Mouse (Mus musculus) heart, postnatal 0 days (tissue): ENCODE data around the gene Tspan13. TPM values are rescaled to one million over a fixed set of nuclear protein-coding genes. Genes with fewer than 3 reads are reported as not detected.

ENCODE experiments used
- ATAC-seq: fragments of 200-750 bp; cut with Nextera tagmentation; 2 replicates; pipeline ENCODE4 v1.8.0; 2017; ENCODE audit warnings: low read depth, moderate number of reproducible peaks, moderate library complexity; ENCODE audit not compliant: insufficient read depth
- DNase-seq: peaks from one replicate; pipeline ENCODE4 v3.0.0-alpha.2; 2016; ENCODE audit warnings: low spot score
- H3K27ac ChIP-seq: fragments of 300-500 bp; sonication (generic); 2 replicates; pipeline ENCODE4 v1.5.1; 2014; ENCODE audit warnings: low read depth, mild to moderate bottlenecking
- H3K27me3 ChIP-seq: fragments of 300-500 bp; sonication (generic); 2 replicates; pipeline ENCODE4 v1.6.1; 2014; ENCODE audit warnings: low read length, mixed read lengths; ENCODE audit not compliant: control insufficient read depth, insufficient read depth
- H3K36me3 ChIP-seq: fragments of 300-500 bp; sonication (generic); replicated peaks from 2 replicates; pipeline ENCODE4 v1.6.1; 2014; ENCODE audit warnings: low read length, mixed read lengths; ENCODE audit not compliant: control insufficient read depth, insufficient read depth
- H3K4me1 ChIP-seq: fragments of 300-500 bp; sonication (generic); 2 replicates; pipeline ENCODE4 v1.6.1; 2014; ENCODE audit warnings: antibody characterized with exemption; ENCODE audit not compliant: control insufficient read depth, insufficient read depth
- H3K4me2 ChIP-seq: fragments of 300-500 bp; sonication (generic); 2 replicates; pipeline ENCODE4 v1.6.1; 2014; ENCODE audit warnings: low read depth, mild to moderate bottlenecking, low read length, moderate library complexity
- H3K4me3 ChIP-seq: fragments of 300-500 bp; sonication (generic); 2 replicates; pipeline ENCODE4 v1.5.1; 2014; ENCODE audit warnings: low read depth, low read length
- H3K9ac ChIP-seq: fragments of 300-500 bp; sonication (generic); replicated peaks from 2 replicates; pipeline ENCODE4 v1.6.1; 2014; ENCODE audit warnings: low read depth, low read length, mixed read lengths
- H3K9me3 ChIP-seq: fragments of 300-500 bp; sonication (generic); replicated peaks from 2 replicates; pipeline ENCODE4 v1.6.1; 2016; ENCODE audit warnings: low read length; ENCODE audit not compliant: control insufficient read depth
- CTCF ChIP-seq: IDR thresholded peaks from 2 replicates; pipeline ENCODE4 v1.5.1; 2016; ENCODE audit warnings: antibody characterized with exemption, control low read depth, low read depth
- EP300 ChIP-seq: IDR thresholded peaks from 2 replicates; pipeline ENCODE4 v1.6.1; 2016; ENCODE audit warnings: antibody characterized with exemption, low read depth
- WGBS: fragments of 180-500 bp; shearing (Covaris S2); extraction: QIAGEN DNeasy Blood & Tissue Kit; methylation state at CpG from one replicate; pipeline ENCODE4 v1.1.7; 2014; 5-methylcytosine and 5-hydroxymethylcytosine counted together
- polyA plus RNA-seq: library from polyadenylated mRNA; unstranded; fragments of >200 nt; fragmentation: Nextera tagmentation; extraction: Ambion mirVana; gene quantifications from 2 replicates; pipeline ENCODE4 v1.2.1, GENCODE M21; 2015
- total RNA-seq: library from RNA; depleted of rRNA; stranded (reverse); fragments of >200 nt; gene quantifications from 2 replicates; pipeline ENCODE4 v1.2.3, GENCODE M21; 2014; ENCODE audit warnings: low replicate concordance

The Tspan13 gene
- total and polyA plus RNA-seq, 2 experiments from 2014 or later: 46.2 to 49.8 TPM

DNA sequence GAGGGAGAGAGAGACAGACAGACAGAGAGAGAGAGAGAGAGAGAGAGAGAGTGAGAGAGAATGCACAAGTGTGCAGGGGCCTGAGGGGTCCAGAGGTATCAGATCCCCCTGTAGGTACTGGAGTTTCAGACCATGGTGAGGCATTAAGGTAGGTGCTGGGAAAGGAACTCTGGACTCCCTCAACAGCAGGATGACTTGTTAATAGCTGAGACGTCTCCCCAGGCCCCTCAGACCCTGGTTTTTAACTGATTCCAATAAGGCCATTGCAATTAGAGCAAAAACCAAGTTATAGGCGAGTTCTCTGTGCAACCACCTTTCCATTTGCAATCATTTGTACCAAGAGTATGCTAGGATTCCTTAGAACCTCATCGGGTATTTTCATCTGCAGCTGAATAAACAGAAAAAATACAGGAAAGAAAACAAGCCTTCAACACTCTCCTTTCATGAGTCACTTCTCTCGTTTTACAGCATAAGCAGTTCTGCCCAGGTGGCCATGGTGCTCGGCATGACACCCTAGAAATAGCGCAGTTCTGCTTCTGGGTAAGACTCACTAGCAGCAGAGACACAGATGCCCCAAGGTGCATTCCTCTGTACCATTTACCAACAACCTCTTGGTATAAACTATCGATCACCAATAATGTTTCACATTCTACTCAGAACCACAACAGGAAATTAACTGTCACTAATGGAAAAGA lies 28.9 kb downstream of the Tspan13 start:
- 64% methylated on average over 7 of the region's 7 CpGs for WGBS
- no peak overlapping the region for H3K9ac ChIP-seq
- no peak overlapping the region for H3K4me2 ChIP-seq
- H3K27me3 ChIP-seq: no peaks in the 10 kb centered on the region
- 0 out of 2 replicates have a peak, but pooled peaks cover 5% of the 10 kb centered on the region for H3K9me3 ChIP-seq
- H3K4me3 ChIP-seq: no peak overlapping the region
- DNase-seq (no peak), ATAC-seq (no peak)
- no peak for TF ChIP-seq EP300
- TF ChIP-seq CTCF: no peak
- H3K36me3 ChIP-seq: peaks cover 5% of the 10 kb centered on the region; the same call in 1 of the 2 replicates
- no peaks in the 10 kb centered on the region for H3K4me1 ChIP-seq
- no peak overlapping the region for H3K27ac ChIP-seq

GRCm38 (mm10) chr12:36008364-36009047 lies 33.8 kb downstream of the Tspan13 start:
- Histone ChIP-seq H3K4me2 (no peak overlapping the region), H3K9ac (no peak overlapping the region), H3K27ac (peak overlapping the region; percentile 35; the same call in 1 of the 2 replicates), H3K36me3 (no peaks in the 10 kb centered on the region), H3K9me3 (no peaks in the 10 kb centered on the region), H3K4me3 (no peak overlapping the region), H3K4me1 (no peaks in the 10 kb centered on the region), H3K27me3 (no peaks in the 10 kb centered on the region)
- TF ChIP-seq EP300 (no peak), CTCF (no peak)
- DNase-seq: peak; percentile 26
- 58% methylated on average over 6 of the region's 6 CpGs for WGBS
- no peak for ATAC-seq

DNA sequence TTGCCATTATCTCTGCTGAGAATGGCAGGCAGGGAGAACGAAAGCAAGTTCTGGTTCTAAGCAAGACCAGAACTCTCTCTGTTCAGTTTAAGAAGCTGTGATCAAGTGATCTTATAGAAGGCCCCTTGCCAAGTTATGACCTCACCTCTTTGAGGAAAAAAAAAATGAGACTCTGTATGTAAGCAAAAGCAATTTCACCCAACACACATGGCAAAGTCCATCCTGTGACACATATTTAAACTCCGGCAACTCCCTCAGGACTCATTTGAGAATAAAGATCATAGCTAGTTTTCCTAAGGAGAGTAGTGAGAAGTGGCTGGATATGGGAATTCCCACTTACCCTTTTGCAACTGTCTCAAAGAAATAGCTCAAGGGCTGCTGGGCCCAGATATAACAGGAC lies 34.7 kb downstream of the Tspan13 start:
- WGBS: 64% methylated on average over 2 of the region's 2 CpGs
- no peak for TF ChIP-seq CTCF
- TF ChIP-seq EP300: no peak
- H3K27ac ChIP-seq: no peak overlapping the region

DNA sequence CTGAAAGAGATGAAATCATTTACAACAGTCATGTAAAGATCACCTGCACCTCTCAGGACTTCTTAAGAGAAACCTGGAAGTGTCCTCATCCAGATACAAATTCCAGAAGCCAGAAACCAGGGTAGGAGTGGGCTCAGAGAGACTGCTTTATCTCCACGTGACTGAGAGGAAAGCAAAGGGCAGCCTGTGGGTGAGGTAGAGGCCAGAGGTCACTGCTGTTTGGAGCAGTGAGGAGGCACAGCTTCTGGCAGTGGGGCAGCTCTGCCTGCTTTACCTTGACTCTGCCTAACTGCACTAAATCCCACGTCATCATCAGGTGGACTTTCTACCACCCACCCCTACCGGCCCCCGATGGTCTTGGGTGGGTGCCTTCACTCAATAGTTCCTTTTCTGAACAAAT lies 37.6 kb downstream of the Tspan13 start:
- WGBS: 67% methylated on average over 4 of the region's 4 CpGs
- no peaks in the 10 kb centered on the region for H3K4me1 ChIP-seq
- no peak for TF ChIP-seq CTCF
- TF ChIP-seq EP300: no peak
- DNase-seq (no peak), ATAC-seq (no peak)
- no peaks in the 10 kb centered on the region for H3K27me3 ChIP-seq
- H3K4me3 ChIP-seq: no peak overlapping the region
- H3K36me3 ChIP-seq: no peaks in the 10 kb centered on the region
- no peak overlapping the region for H3K9ac ChIP-seq
- no peak overlapping the region for H3K4me2 ChIP-seq
- no peak overlapping the region for H3K27ac ChIP-seq
- no peaks in the 10 kb centered on the region for H3K9me3 ChIP-seq

More for the DNA sequence above, 34.7 kb downstream of the Tspan13 start:
- H3K4me2 ChIP-seq: no peak overlapping the region
- ATAC-seq: no peak
- no peak for DNase-seq
- H3K27me3 ChIP-seq: no peaks in the 10 kb centered on the region
- no peaks in the 10 kb centered on the region for H3K4me1 ChIP-seq
- no peak overlapping the region for H3K9ac ChIP-seq
- H3K4me3 ChIP-seq: no peak overlapping the region
- H3K36me3 ChIP-seq: no peaks in the 10 kb centered on the region
- H3K9me3 ChIP-seq: no peaks in the 10 kb centered on the region

DNA sequence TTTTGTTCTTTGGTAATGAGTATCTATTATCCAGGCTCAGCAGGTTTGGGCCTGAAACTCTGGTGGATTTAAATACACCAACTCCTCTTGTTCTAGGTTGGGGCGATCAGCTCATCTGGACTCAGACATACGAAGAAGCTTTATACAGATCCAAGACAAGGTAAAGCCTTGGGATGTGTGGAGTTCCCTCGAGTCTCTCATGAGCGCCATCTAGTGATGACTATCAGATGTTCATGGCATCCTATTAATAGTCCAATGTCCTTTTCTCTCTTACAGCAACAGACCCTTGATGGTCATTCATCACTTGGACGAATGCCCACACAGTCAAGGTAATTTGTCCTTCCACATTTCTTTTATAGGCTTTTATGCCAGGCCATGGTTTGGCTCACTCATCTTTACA lies 46.5 kb downstream of the Tspan13 start:
- H3K27ac ChIP-seq: no peak overlapping the region
- H3K4me3 ChIP-seq: no peak overlapping the region
- TF ChIP-seq EP300 (no peak), CTCF (peak; percentile 49)
- no peaks in the 10 kb centered on the region for H3K27me3 ChIP-seq
- no peaks in the 10 kb centered on the region for H3K9me3 ChIP-seq
- ATAC-seq: no peak
- H3K4me2 ChIP-seq: no peak overlapping the region
- peak; percentile 55 for DNase-seq
- no peaks in the 10 kb centered on the region for H3K36me3 ChIP-seq
- no peaks in the 10 kb centered on the region for H3K4me1 ChIP-seq
- H3K9ac ChIP-seq: no peak overlapping the region
- WGBS: 24% methylated on average over 5 of the region's 5 CpGs

GRCm38 (mm10) chr12:35994098-35994497 lies 48.2 kb downstream of the Tspan13 start:
- no peaks in the 10 kb centered on the region for H3K9me3 ChIP-seq

More at GRCm38 (mm10) chr12:35994098-35994497, 48.2 kb downstream of the Tspan13 start:
- DNase-seq (no peak), ATAC-seq (no peak)
- Histone ChIP-seq H3K4me1 (no peaks in the 10 kb centered on the region), H3K9ac (no peak overlapping the region), H3K36me3 (no peaks in the 10 kb centered on the region), H3K4me3 (no peak overlapping the region), H3K27ac (no peak overlapping the region), H3K4me2 (no peak overlapping the region), H3K27me3 (no peaks in the 10 kb centered on the region)
- TF ChIP-seq EP300 (no peak), CTCF (no peak)
